Mouse (Mus musculus): Measurements from ENCODE around the gene Rtbdn.

GRCm38 (mm10) chr8:84973803-84974542 is 27.2 kb downstream of the Rtbdn start:
- TF ChIP-seq POLR2A (IDR thresholded peaks at IDR 0.05; ENCODE audit: borderline replicate concordance, control insufficient read depth, low read depth, low read length) (no peak), CTCF (IDR thresholded peaks at IDR 0.05; ENCODE audit: control insufficient read depth, insufficient read depth, low read length) (peak; percentile 86)
